Mouse (Mus musculus) embryonic facial prominence, embryonic 15.5 days (tissue): ENCODE results near the gene Mrvi1. TPM values are rescaled to one million over a fixed set of nuclear protein-coding genes. Genes with fewer than 3 reads are reported as not detected.

Source experiments
- ATAC-seq: fragments of 200-750 bp; cut with Nextera tagmentation; 2 replicates; pipeline ENCODE4 v1.8.0; 2017; ENCODE audit warnings: low read depth, moderate TSS enrichment; ENCODE audit not compliant: insufficient number of reproducible peaks, low FRiP score, low TSS enrichment
- H3K27ac ChIP-seq: fragments of 300-500 bp; sonication (generic); replicated peaks from 2 replicates; pipeline ENCODE4 v1.5.1; 2015; ENCODE audit warnings: mild to moderate bottlenecking, inconsistent platforms
- H3K27me3 ChIP-seq: fragments of 300-500 bp; sonication (generic); 2 replicates; pipeline ENCODE4 v1.6.1; 2015; ENCODE audit warnings: inconsistent platforms
- H3K36me3 ChIP-seq: fragments of 300-500 bp; sonication (generic); 2 replicates; pipeline ENCODE4 v1.6.1; 2015; ENCODE audit warnings: mild to moderate bottlenecking, inconsistent platforms
- H3K4me1 ChIP-seq: fragments of 300-500 bp; sonication (generic); 2 replicates; pipeline ENCODE4 v1.6.1; 2015; ENCODE audit warnings: inconsistent platforms
- H3K4me2 ChIP-seq: fragments of 300-500 bp; sonication (generic); replicated peaks from 2 replicates; pipeline ENCODE4 v1.6.1; 2015; ENCODE audit warnings: mild to moderate bottlenecking, inconsistent platforms
- H3K4me3 ChIP-seq: fragments of 300-500 bp; sonication (generic); replicated peaks from 2 replicates; pipeline ENCODE4 v1.5.1; 2015; ENCODE audit warnings: mild to moderate bottlenecking, inconsistent platforms
- H3K9ac ChIP-seq: fragments of 300-500 bp; sonication (generic); 2 replicates; pipeline ENCODE4 v1.6.1; 2015; ENCODE audit warnings: inconsistent platforms
- H3K9me3 ChIP-seq: fragments of 300-500 bp; sonication (generic); replicated peaks from 2 replicates; pipeline ENCODE4 v1.6.1; 2016; ENCODE audit warnings: inconsistent platforms
- WGBS: fragments of 180-500 bp; shearing (Covaris S2); methylation state at CpG from one replicate; pipeline ENCODE4 v1.1.7; 2015; 5-methylcytosine and 5-hydroxymethylcytosine counted together
- polyA plus RNA-seq: library from polyadenylated mRNA; unstranded; fragments of >200 nt; fragmentation: Nextera tagmentation; extraction: Ambion mirVana; gene quantifications from 2 replicates; pipeline ENCODE4 v1.2.1, GENCODE M21; 2015

Gene Mrvi1
- polyA plus RNA-seq, 1 experiment from 2014 or later = 2.1 TPM

GRCm38 (mm10) chr7:110954072-110954858 is 28.0 kb downstream of the Mrvi1 start:
- no peak for ATAC-seq
- H3K9me3 ChIP-seq = no peaks in the 10 kb centered on the region

GRCm38 (mm10) chr7:110953210-110953609 is 29.1 kb downstream of the Mrvi1 start:
- no peaks in the 10 kb centered on the region for H3K4me1 ChIP-seq
- no peak overlapping the region for H3K27ac ChIP-seq
- no peaks in the 10 kb centered on the region for H3K36me3 ChIP-seq
- no peaks in the 10 kb centered on the region for H3K9me3 ChIP-seq
- no peak overlapping the region for H3K4me3 ChIP-seq
- 66% methylated on average over 1 of the region's 1 CpGs for WGBS
- no peaks in the 10 kb centered on the region for H3K27me3 ChIP-seq
- H3K4me2 ChIP-seq = no peak overlapping the region
- ATAC-seq = no peak
- no peak overlapping the region for H3K9ac ChIP-seq

More at GRCm38 (mm10) chr7:110954072-110954858, 28.0 kb downstream of the Mrvi1 start:
- WGBS = 80% methylated on average over 6 of the region's 6 CpGs
- Histone ChIP-seq H3K4me3 (no peak overlapping the region), H3K4me1 (no peaks in the 10 kb centered on the region), H3K9ac (no peak overlapping the region), H3K27me3 (no peaks in the 10 kb centered on the region), H3K36me3 (no peaks in the 10 kb centered on the region), H3K4me2 (no peak overlapping the region), H3K27ac (no peak overlapping the region)

- Histone ChIP-seq H3K9me3 (no peaks in the 10 kb centered on the region), H3K27ac (no peak overlapping the region), H3K9ac (no peak overlapping the region), H3K4me1 (no peaks in the 10 kb centered on the region), H3K4me2 (no peak overlapping the region), H3K27me3 (no peaks in the 10 kb centered on the region), H3K4me3 (no peak overlapping the region), H3K36me3 (no peaks in the 10 kb centered on the region)
- no peak for ATAC-seq
These were observed 31.7 kb downstream of the Mrvi1 start for GRCm38 (mm10) chr7:110950621-110950925.

DNA sequence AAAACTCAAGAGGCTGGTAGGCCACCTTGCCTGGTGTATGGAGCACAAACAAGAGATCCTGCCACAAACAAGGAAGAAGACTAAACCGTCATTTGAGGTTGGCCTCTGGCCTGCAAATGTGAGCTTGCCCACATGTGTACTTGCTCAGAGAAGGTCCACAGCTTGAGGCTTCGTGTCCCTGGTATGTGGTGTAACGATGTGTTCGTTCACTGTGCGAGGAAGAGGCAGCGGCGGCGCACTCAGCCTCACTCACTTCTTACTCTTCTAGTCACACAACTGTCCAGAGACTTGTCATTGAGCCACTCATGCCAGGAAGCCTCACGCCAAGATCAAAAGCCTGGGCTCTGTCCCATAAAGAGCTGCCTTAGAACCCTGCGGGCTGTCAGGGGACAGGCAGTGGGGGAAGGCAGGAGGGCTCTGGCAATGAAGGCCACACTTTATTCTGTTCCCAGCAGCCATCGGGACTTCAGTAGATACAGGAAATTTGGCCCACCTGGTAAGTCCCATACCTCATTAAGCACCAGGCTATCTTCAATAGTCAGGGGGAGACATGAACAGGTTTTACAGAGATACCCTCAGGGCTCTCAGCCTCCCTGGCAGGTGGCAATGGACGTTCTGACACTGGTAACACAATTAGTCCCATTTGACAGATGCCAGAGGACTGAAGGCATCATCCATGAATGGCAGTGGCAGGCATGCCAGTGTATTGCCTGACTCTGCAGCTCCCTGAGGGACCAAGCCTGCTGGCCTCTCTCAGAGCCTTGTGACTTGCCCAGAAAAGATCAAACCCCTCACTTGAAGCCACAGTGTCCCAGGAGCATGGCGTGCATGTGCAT is 32.3 kb downstream of the Mrvi1 start:
- ATAC-seq = no peak
- no peaks in the 10 kb centered on the region for H3K27me3 ChIP-seq
- no peaks in the 10 kb centered on the region for H3K9me3 ChIP-seq
- no peaks in the 10 kb centered on the region for H3K36me3 ChIP-seq
- no peak overlapping the region for H3K27ac ChIP-seq
- no peaks in the 10 kb centered on the region for H3K4me1 ChIP-seq
- no peak overlapping the region for H3K4me3 ChIP-seq
- no peak overlapping the region for H3K9ac ChIP-seq
- 74% methylated on average over 13 of the region's 13 CpGs for WGBS
- H3K4me2 ChIP-seq = no peak overlapping the region

DNA sequence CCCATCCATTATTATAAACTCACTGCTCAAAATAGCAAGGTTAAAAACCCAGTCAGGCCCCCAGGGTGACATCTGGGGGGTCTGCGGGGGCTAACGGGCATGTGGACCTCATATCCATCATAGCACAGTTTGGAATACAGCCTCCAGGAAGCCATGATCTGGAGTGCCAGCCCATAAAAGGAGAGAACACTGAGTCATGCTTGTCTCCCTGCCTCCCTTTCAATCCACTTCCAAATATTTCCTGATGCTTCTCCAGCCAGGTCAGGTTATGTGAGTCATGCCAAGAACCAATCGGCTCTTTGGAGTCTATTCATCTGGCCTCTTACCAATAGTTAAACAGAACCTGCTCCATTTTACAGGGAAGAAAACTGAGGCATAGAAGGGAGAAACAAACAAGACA is 33.7 kb downstream of the Mrvi1 start:
- 72% methylated on average over 3 of the region's 3 CpGs for WGBS
- Histone ChIP-seq H3K4me3 (no peak overlapping the region), H3K27ac (no peak overlapping the region), H3K36me3 (no peaks in the 10 kb centered on the region), H3K27me3 (no peaks in the 10 kb centered on the region), H3K9me3 (no peaks in the 10 kb centered on the region), H3K4me1 (no peaks in the 10 kb centered on the region), H3K9ac (no peak overlapping the region), H3K4me2 (no peak overlapping the region)
- no peak for ATAC-seq

DNA sequence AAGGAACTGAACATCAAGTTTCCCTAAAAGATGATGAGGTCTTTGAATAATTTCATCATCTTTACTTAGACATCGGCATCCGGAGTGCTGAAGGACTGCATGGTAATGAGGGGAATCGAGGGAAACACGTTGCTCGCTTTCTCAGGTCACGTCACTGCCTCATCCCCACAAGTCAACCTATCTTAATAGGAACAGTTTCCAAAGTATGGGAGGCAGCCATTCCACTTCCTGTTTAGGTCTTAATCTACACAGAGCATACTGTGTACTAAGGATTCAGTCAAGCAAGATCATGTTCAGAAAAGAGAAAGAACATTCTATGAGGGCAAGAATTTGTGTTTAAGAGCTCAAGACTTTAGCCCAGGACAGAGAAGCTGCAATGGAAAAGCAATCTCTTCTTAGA is 34.6 kb downstream of the Mrvi1 start:
- H3K27me3 ChIP-seq = no peaks in the 10 kb centered on the region
- H3K4me3 ChIP-seq = no peak overlapping the region
- no peaks in the 10 kb centered on the region for H3K4me1 ChIP-seq
- WGBS = 78% methylated on average over 6 of the region's 6 CpGs
- no peak overlapping the region for H3K27ac ChIP-seq
- H3K9ac ChIP-seq = no peak overlapping the region
- H3K4me2 ChIP-seq = no peak overlapping the region
- no peak for ATAC-seq
- H3K36me3 ChIP-seq = no peaks in the 10 kb centered on the region
- H3K9me3 ChIP-seq = no peaks in the 10 kb centered on the region

DNA sequence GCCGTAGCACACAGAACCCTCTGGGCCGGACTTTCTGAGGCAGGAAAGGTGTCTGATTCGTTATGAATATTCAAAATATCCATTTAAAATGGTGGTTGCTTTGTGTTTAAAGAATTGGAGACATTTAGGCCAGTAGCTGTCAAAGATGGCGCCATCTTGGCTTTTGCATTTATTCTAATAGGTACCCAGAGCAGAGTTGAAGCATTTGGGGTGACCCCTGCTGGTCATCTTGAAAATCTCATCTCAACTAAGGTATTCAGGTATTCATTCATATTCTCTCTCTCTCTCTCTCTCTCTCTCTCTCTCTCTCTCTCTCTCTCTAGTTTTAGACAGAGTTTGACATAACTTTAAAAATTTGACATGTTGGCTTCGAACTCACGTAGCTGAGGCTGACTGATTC is 35.5 kb downstream of the Mrvi1 start:
- no peak overlapping the region for H3K9ac ChIP-seq
- no peak overlapping the region for H3K4me2 ChIP-seq
- H3K27ac ChIP-seq = no peak overlapping the region
- no peaks in the 10 kb centered on the region for H3K27me3 ChIP-seq
- 0 out of 2 replicates have a peak, but pooled peaks cover 6% of the 10 kb centered on the region for H3K4me1 ChIP-seq
- H3K4me3 ChIP-seq = no peak overlapping the region
- ATAC-seq = no peak
- 77% methylated on average over 6 of the region's 6 CpGs for WGBS
- H3K36me3 ChIP-seq = no peaks in the 10 kb centered on the region
- no peaks in the 10 kb centered on the region for H3K9me3 ChIP-seq

- Histone ChIP-seq H3K9me3 (no peaks in the 10 kb centered on the region), H3K27ac (no peak overlapping the region), H3K4me3 (no peak overlapping the region), H3K36me3 (no peaks in the 10 kb centered on the region), H3K27me3 (no peaks in the 10 kb centered on the region), H3K4me1 (peaks cover 14% of the 10 kb centered on the region; the same call in 1 of the 2 replicates), H3K4me2 (no peak overlapping the region), H3K9ac (no peak overlapping the region)
- 90% methylated on average over 5 of the region's 5 CpGs for WGBS
- no peak for ATAC-seq
These were observed 37.9 kb downstream of the Mrvi1 start for GRCm38 (mm10) chr7:110944321-110944720.

DNA sequence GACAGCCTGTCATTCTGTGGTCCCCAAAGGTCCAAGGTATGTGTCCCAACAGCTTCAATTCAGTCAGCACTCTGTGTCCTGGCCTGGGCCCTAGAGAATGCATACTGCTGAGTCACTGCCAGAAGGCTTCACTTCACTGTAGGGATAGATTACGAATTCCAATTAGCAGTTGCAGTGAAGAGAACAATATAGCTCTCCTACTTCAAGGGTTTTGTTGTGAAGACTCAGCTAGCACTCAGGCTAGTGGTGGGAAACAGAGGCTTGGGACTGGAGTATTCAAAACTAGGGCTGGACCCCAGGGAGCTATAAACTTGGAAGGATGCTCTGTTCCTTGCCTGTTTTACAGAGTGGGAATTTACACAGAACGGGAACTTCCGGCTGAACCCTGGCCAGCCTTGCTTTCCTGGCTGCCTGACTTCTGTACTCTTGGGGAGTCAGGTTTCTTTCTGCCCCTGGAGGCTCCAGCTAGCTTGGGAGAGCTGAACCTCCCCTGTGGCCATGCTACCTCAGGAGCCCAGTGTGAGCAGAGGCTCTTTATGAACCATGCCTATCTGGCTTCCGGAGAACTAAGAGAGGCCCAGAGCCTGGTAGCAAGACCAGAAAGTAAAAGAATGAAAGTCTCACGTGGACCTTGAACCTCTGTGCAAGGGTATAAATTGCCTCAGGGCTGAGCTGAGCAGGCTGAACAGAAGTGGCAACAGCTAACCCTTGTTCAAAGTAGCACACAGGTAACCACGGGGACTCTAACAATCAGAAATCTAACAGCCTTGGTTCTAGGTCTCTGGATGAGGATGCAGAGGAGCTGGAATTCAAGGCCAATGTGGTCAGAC is 40.3 kb downstream of the Mrvi1 start:
- 42% methylated on average over 6 of the region's 6 CpGs for WGBS
- ATAC-seq = peak; percentile 24; the same call in 1 of the 2 replicates
- Histone ChIP-seq H3K9ac (no peak overlapping the region), H3K36me3 (no peaks in the 10 kb centered on the region), H3K4me2 (no peak overlapping the region), H3K27ac (peak overlapping the region; percentile 48), H3K27me3 (no peaks in the 10 kb centered on the region), H3K4me3 (no peak overlapping the region), H3K9me3 (no peaks in the 10 kb centered on the region), H3K4me1 (peaks cover 14% of the 10 kb centered on the region; the same call in 1 of the 2 replicates)

DNA sequence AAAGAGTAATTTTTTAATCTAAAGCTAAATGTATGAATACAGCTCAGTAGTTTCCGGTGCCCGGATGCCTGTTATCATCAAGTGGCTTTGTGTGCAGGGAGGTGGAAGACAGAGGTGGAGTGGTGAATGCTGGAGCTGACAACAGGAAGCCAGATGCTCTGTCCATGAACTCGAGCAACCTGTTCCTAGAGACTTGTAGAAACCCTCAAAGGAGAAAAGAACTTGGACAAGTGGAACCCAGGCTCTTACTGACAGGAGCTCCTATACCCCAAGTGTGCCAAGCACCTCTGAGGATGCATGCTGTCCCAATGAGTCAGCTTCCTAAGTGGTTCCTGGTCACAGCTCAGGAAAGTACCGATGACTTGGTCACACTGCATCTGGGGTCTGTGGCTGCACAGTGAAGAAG is 41.1 kb downstream of the Mrvi1 start:
- no peaks in the 10 kb centered on the region for H3K36me3 ChIP-seq
- no peak overlapping the region for H3K27ac ChIP-seq
- 73% methylated on average over 4 of the region's 4 CpGs for WGBS
- peaks cover 14% of the 10 kb centered on the region; the same call in 1 of the 2 replicates for H3K4me1 ChIP-seq
- no peak overlapping the region for H3K4me2 ChIP-seq
- H3K4me3 ChIP-seq = no peak overlapping the region
- H3K27me3 ChIP-seq = no peaks in the 10 kb centered on the region
- ATAC-seq = no peak
- H3K9ac ChIP-seq = no peak overlapping the region
- H3K9me3 ChIP-seq = no peaks in the 10 kb centered on the region
